Mouse (Mus musculus): ENCODE measurements around the gene Suco.

GRCm38 (mm10) chr1:161900129-161900528 lies 23.6 kb upstream of the Suco start:
- TF ChIP-seq CTCF (IDR thresholded peaks at IDR 0.05; ENCODE audit: insufficient read depth, low read length), result no peak
- TF ChIP-seq POLR2A (IDR thresholded peaks at IDR 0.05; ENCODE audit: borderline replicate concordance, extremely low read depth, low read depth, low read length), result no peak
